Mouse (Mus musculus): ENCODE results near the gene Cyp46a1.

The Cyp46a1 gene

DNA sequence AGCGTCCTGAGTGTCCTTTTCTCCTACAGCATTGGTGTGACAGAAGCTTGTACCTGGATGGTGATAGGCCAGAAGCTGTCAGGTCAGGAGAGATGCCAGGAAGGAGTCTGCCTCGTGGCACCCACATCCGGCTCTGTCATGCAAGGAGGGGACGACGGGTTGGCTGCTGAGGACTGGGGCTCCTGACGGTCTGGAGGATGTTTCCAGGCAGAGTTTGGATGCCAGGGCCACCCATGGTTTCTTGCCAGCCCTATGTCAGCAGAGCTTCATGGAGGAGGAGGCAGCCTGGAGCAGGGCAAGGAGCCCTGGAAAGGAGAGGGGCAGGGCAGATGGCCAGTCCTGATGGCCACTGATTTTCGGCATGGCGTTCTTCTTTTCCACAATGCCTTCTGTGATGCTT is 65.0 kb downstream of the Cyp46a1 start:
- no peak for DNase-seq (ENCODE audit: low spot score in 2 of 2)

DNA sequence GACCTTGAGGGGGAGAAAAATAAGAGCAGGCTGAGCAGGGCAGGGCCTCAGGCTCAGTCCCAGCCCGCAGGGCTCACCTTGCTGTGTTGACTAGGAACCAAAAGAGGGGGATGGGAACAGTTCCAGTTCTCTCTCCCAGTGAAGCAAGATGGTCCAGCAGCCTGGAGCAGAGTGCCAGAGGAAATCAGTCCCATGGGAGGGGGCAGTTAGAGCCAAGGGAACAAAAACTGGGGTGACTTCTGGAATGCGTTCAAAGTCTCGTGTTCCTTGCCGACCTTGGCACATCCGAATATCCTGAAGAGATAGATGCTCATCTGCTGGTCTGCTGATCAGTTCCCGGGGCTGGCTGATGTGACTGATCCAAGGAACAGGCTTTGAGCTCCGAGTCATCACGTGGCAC is 66.8 kb downstream of the Cyp46a1 start:
- DNase-seq (ENCODE audit: low spot score in 2 of 2), result no peak

DNA sequence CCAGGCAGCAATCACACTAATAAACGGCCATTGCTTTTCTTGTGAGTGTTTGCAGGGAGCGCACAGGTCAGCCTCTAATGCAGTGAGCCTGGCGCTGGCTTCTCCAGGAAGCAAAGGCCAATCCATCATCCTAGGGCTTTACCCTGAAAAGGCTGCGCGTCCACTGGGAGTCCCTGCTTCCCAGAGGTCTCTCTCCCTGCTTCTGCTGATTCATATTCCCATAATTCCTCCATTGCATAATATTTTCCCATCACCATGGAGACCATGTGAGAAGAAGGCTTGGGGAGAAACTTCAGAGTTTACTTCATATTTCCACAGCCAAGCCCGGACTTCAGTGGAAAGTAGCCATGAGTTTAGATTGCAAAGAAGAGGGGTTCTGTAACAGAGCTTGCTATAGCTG is 69.8 kb downstream of the Cyp46a1 start:
- DNase-seq (ENCODE audit: low spot score in 2 of 2), result no peak

DNA sequence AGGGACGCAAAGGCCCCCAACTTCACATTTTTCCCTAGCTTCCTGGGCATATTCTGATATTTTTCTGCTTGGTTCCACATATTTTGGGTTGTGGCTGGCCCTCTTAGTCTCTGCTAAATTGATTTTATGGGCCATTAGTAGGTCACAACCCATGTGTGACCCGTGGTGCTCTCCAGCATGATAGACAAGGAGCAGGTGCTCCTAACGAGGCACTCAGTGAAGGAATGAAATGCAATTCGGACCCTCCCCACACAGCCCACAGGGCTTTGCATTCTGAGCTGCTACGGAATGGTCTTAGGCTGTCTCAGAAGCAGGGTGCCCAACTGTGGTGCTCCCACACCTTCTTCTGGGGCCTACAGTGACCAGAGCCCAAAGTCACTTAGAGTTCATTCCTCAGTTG is 74.9 kb downstream of the Cyp46a1 start:
- DNase-seq (ENCODE audit: low spot score in 2 of 2), result no peak

DNA sequence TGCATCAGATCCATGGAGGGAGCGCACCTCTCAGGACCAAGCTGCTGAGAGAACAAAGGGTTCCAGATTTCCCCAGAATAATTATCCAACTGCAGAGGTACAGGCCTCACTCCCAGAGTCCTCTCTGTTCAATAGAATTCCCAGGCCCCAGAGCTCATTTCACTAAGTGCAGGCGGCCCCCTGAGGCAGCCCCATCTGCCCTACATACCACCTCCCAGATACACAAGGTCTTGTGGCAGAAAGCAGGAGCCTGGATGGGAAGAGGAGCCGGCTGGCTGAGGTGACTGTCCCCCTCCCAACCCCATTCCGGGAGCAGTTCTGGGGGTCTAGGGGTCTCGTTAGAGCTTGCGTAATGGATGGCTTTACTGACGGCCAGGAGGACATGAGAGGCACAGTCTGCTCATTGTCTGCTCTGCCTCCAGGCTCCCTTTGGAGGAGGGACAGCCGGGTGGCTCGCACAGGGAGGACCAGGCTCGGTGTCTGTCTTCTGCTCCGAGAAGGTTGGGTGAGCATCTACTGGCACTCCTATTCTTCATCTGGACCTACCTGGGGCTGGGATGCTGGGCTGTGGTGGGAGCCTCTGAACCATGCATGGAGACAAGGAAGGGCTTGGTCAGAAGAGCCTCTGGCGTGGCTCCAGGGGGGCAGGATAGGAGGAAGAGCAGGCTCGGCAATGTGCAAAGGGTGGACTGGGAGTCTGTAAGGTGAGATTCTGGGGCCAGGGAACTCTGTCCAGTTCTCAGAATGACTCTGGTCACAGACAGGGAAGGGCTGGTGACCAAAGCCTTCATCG is 76.4 kb downstream of the Cyp46a1 start:
- DNase-seq (ENCODE audit: low spot score in 2 of 2), result no peak
